Mouse (Mus musculus): ENCODE results near the gene Cables2. TPM values are rescaled to one million over a fixed set of nuclear protein-coding genes. Genes with fewer than 3 reads are reported as not detected.

The Cables2 gene
- polyA plus RNA-seq, 1 experiment = 1.2 TPM

GRCm38 (mm10) chr2:180257963-180258865 is 15.1 kb downstream of the Cables2 start:
- Histone ChIP-seq H3K4me3 (replicated peaks) (peak overlapping the region; percentile 77), H3K27me3 (ENCODE audit: control insufficient read depth) (no peaks in the 10 kb centered on the region), H3K4me1 (ENCODE audit: control insufficient read depth) (peaks cover 38% of the 10 kb centered on the region), H3K9me3 (ENCODE audit: control insufficient read depth, low read length) (no peaks in the 10 kb centered on the region), H3K36me3 (ENCODE audit: control insufficient read depth) (peaks cover 54% of the 10 kb centered on the region)
- no peak for TF ChIP-seq TAL1 (IDR thresholded peaks at IDR 0.05; ENCODE audit: low read length)
- no peak for TF ChIP-seq GATA1 (IDR thresholded peaks at IDR 0.05; ENCODE audit: low read length)

GRCm38 (mm10) chr2:180257001-180257521 is 16.2 kb downstream of the Cables2 start, which contains the start of gene Rps21:
Rps21 (plus strand) TSS chr2:180257377.
- TF ChIP-seq TAL1 (IDR thresholded peaks at IDR 0.05; ENCODE audit: low read length) (no peak), GATA1 (IDR thresholded peaks at IDR 0.05; ENCODE audit: low read length) (no peak)
- H3K4me1 ChIP-seq (ENCODE audit: control insufficient read depth) = peaks cover 38% of the 10 kb centered on the region
- H3K9me3 ChIP-seq (ENCODE audit: control insufficient read depth, low read length) = no peaks in the 10 kb centered on the region
- peaks cover 43% of the 10 kb centered on the region for H3K36me3 ChIP-seq (ENCODE audit: control insufficient read depth)
- H3K4me3 ChIP-seq (replicated peaks) = peak within 1 kb of the TSS; percentile 77
- no peaks in the 10 kb centered on the region for H3K27me3 ChIP-seq (ENCODE audit: control insufficient read depth)

- Histone ChIP-seq H3K27me3 (ENCODE audit: control insufficient read depth) (no peaks in the 10 kb centered on the region), H3K36me3 (ENCODE audit: control insufficient read depth) (peaks cover 37% of the 10 kb centered on the region), H3K4me3 (replicated peaks) (peak overlapping the region; percentile 77), H3K9me3 (ENCODE audit: control insufficient read depth, low read length) (no peaks in the 10 kb centered on the region), H3K4me1 (ENCODE audit: control insufficient read depth) (peaks cover 38% of the 10 kb centered on the region)
- no peak for TF ChIP-seq TAL1 (IDR thresholded peaks at IDR 0.05; ENCODE audit: low read length)
- no peak for TF ChIP-seq GATA1 (IDR thresholded peaks at IDR 0.05; ENCODE audit: low read length)
Measured at GRCm38 (mm10) chr2:180256296-180257000, 16.8 kb downstream of the Cables2 start.

GRCm38 (mm10) chr2:180255701-180256100 is 17.6 kb downstream of the Cables2 start:
- TF ChIP-seq TAL1 (IDR thresholded peaks at IDR 0.05; ENCODE audit: low read length) (no peak), GATA1 (IDR thresholded peaks at IDR 0.05; ENCODE audit: low read length) (no peak)
- H3K27me3 ChIP-seq (ENCODE audit: control insufficient read depth) = no peaks in the 10 kb centered on the region
- peaks cover 42% of the 10 kb centered on the region for H3K4me1 ChIP-seq (ENCODE audit: control insufficient read depth)
- H3K4me3 ChIP-seq (replicated peaks) = peak overlapping the region; percentile 77
- H3K36me3 ChIP-seq (ENCODE audit: control insufficient read depth) = peaks cover 29% of the 10 kb centered on the region
- H3K9me3 ChIP-seq (ENCODE audit: control insufficient read depth, low read length) = no peaks in the 10 kb centered on the region

GRCm38 (mm10) chr2:180254436-180255209 is 18.7 kb downstream of the Cables2 start:
- Histone ChIP-seq H3K4me1 (ENCODE audit: control insufficient read depth) (peaks cover 42% of the 10 kb centered on the region), H3K36me3 (ENCODE audit: control insufficient read depth) (peaks cover 18% of the 10 kb centered on the region), H3K4me3 (replicated peaks) (no peak overlapping the region), H3K9me3 (ENCODE audit: control insufficient read depth, low read length) (no peaks in the 10 kb centered on the region), H3K27me3 (ENCODE audit: control insufficient read depth) (no peaks in the 10 kb centered on the region)
- no peak for TF ChIP-seq TAL1 (IDR thresholded peaks at IDR 0.05; ENCODE audit: low read length)
- TF ChIP-seq GATA1 (IDR thresholded peaks at IDR 0.05; ENCODE audit: low read length) = no peak

- H3K9me3 ChIP-seq (ENCODE audit: control insufficient read depth, low read length) = no peaks in the 10 kb centered on the region
- no peaks in the 10 kb centered on the region for H3K36me3 ChIP-seq (ENCODE audit: control insufficient read depth)
- no peak for TF ChIP-seq GATA1 (IDR thresholded peaks at IDR 0.05; ENCODE audit: low read length)
- no peak for TF ChIP-seq TAL1 (IDR thresholded peaks at IDR 0.05; ENCODE audit: low read length)
- H3K4me3 ChIP-seq (replicated peaks) = no peak overlapping the region
- H3K27me3 ChIP-seq (ENCODE audit: control insufficient read depth) = no peaks in the 10 kb centered on the region
- peaks cover 25% of the 10 kb centered on the region for H3K4me1 ChIP-seq (ENCODE audit: control insufficient read depth)
Measured at GRCm38 (mm10) chr2:180251838-180252237, 21.5 kb downstream of the Cables2 start.

GRCm38 (mm10) chr2:180250930-180251611 is 22.2 kb downstream of the Cables2 start:
- TF ChIP-seq TAL1 (IDR thresholded peaks at IDR 0.05; ENCODE audit: low read length) = no peak
- no peak for TF ChIP-seq GATA1 (IDR thresholded peaks at IDR 0.05; ENCODE audit: low read length)
- Histone ChIP-seq H3K36me3 (ENCODE audit: control insufficient read depth) (no peaks in the 10 kb centered on the region), H3K27me3 (ENCODE audit: control insufficient read depth) (no peaks in the 10 kb centered on the region), H3K4me3 (replicated peaks) (no peak overlapping the region), H3K4me1 (ENCODE audit: control insufficient read depth) (peaks cover 17% of the 10 kb centered on the region), H3K9me3 (ENCODE audit: control insufficient read depth, low read length) (no peaks in the 10 kb centered on the region)
